8 mouse cellular contexts compared by ENCODE assay signal in genomic region chr3:83841095-83841850, GRCm38 (mm10). TPM values are rescaled to one million over a fixed set of nuclear protein-coding genes. Genes with fewer than 3 reads are reported as not detected.
DNase-seq lines count a peak whose midpoint lies in the region; ATAC-seq and TF ChIP-seq lines count a peak whose summit lies in the region.

Gene Tlr2 (minus strand): TSS chr3:83841767.

- peak within 1 kb of the TSS; percentile 20; the same call in 1 of the 2 replicates for H3K27ac ChIP-seq in brown adipose tissue, adult 24 weeks (replicated peaks; ENCODE audit: low read depth, low read length)
- no peak within 1 kb of the TSS for H3K27ac ChIP-seq in hindbrain, embryonic 16.5 days (ENCODE audit: low read depth, low read length)
- H3K27ac ChIP-seq in limb, embryonic 14.5 days (replicated peaks; ENCODE audit: low read depth, low read length), result no peak within 1 kb of the TSS; the same call in 1 of the 2 replicates
- H3K27ac ChIP-seq in midbrain, embryonic 13.5 days, result no peak within 1 kb of the TSS

- no peaks in the 10 kb centered on the region for H3K9me3 ChIP-seq in hindbrain, embryonic 16.5 days (ENCODE audit: control insufficient read depth, low read length)
- no peaks in the 10 kb centered on the region for H3K9me3 ChIP-seq in limb, embryonic 14.5 days (ENCODE audit: control insufficient read depth, low read length)
- no peaks in the 10 kb centered on the region for H3K9me3 ChIP-seq in midbrain, embryonic 13.5 days

- peak; percentile 81 for ATAC-seq in hindbrain, embryonic 16.5 days
- peak; percentile 79 for ATAC-seq in limb, embryonic 14.5 days (ENCODE audit: low FRiP score, low read depth)
- ATAC-seq in midbrain, embryonic 13.5 days, result peak; percentile 89

- DNase-seq in Muller cell, postnatal 12 days (ENCODE audit: inconsistent ontology term), result peak; percentile 69
- DNase-seq in gastrocnemius, postnatal 10 days, result peak; percentile 74
- peak; percentile 46 for DNase-seq in limb, embryonic 14.5 days (ENCODE audit: low spot score)
- peak; percentile 52 for DNase-seq in skeletal muscle tissue, adult 2 months (ENCODE audit: low read depth, low spot score)
- peak; percentile 70 to 73 for DNase-seq in urinary bladder, postnatal 4 days (ENCODE audit: low spot score in 2 of 2)

- no peak for TF ChIP-seq POLR2A in limb, embryonic 14.5 days (IDR thresholded peaks at IDR 0.05; ENCODE audit: borderline replicate concordance, extremely low read depth, insufficient read depth, insufficient read length)

- H3K4me3 ChIP-seq in brown adipose tissue, adult 24 weeks (ENCODE audit: insufficient read depth, low read depth, low read length), result peak within 1 kb of the TSS; percentile 68
- peak within 1 kb of the TSS; percentile 56 for H3K4me3 ChIP-seq in hindbrain, embryonic 16.5 days (ENCODE audit: low read length)
- peak within 1 kb of the TSS; percentile 66 for H3K4me3 ChIP-seq in limb, embryonic 14.5 days (replicated peaks; ENCODE audit: low read length)
- H3K4me3 ChIP-seq in midbrain, embryonic 13.5 days (replicated peaks), result peak within 1 kb of the TSS; percentile 53

- no peaks in the 10 kb centered on the region for H3K36me3 ChIP-seq in hindbrain, embryonic 16.5 days (ENCODE audit: control insufficient read depth, insufficient read depth, low read length)
- no peaks in the 10 kb centered on the region for H3K36me3 ChIP-seq in limb, embryonic 14.5 days (ENCODE audit: control insufficient read depth, insufficient read depth, low read length)
- no peaks in the 10 kb centered on the region for H3K36me3 ChIP-seq in midbrain, embryonic 13.5 days

- H3K4me2 ChIP-seq in hindbrain, embryonic 16.5 days (ENCODE audit: low read length), result peak within 1 kb of the TSS; percentile 93
- peak within 1 kb of the TSS; percentile 87 for H3K4me2 ChIP-seq in limb, embryonic 14.5 days (replicated peaks; ENCODE audit: low read depth, low read length, severe bottlenecking)
- peak within 1 kb of the TSS; percentile 88 for H3K4me2 ChIP-seq in midbrain, embryonic 13.5 days (replicated peaks)

- no peaks in the 10 kb centered on the region for H3K4me1 ChIP-seq in brown adipose tissue, adult 24 weeks (ENCODE audit: control insufficient read depth, insufficient read depth, insufficient read length, low read length)
- H3K4me1 ChIP-seq in hindbrain, embryonic 16.5 days (ENCODE audit: control insufficient read depth, insufficient read depth, low read depth, low read length), result peaks cover 9% of the 10 kb centered on the region
- H3K4me1 ChIP-seq in limb, embryonic 14.5 days (ENCODE audit: control insufficient read depth, insufficient read depth, low read length), result no peaks in the 10 kb centered on the region
- peaks cover 12% of the 10 kb centered on the region for H3K4me1 ChIP-seq in midbrain, embryonic 13.5 days (replicated peaks)

- WGBS in hindbrain, embryonic 16.5 days, result 3% methylated on average over 35 of the region's 35 CpGs
- 2% methylated on average over 35 of the region's 35 CpGs for WGBS in limb, embryonic 14.5 days
- under 1% methylated on average over 35 of the region's 35 CpGs for WGBS in midbrain, embryonic 13.5 days

- H3K9ac ChIP-seq in hindbrain, embryonic 16.5 days (ENCODE audit: low read depth, low read length), result peak within 1 kb of the TSS; percentile 69
- H3K9ac ChIP-seq in limb, embryonic 14.5 days (ENCODE audit: low read depth, low read length, severe bottlenecking), result peak within 1 kb of the TSS; percentile 67
- H3K9ac ChIP-seq in midbrain, embryonic 13.5 days (replicated peaks), result peak within 1 kb of the TSS; percentile 63

- no peaks in the 10 kb centered on the region for H3K27me3 ChIP-seq in hindbrain, embryonic 16.5 days (replicated peaks; ENCODE audit: control insufficient read depth, insufficient read depth, low read length)
- H3K27me3 ChIP-seq in limb, embryonic 14.5 days (ENCODE audit: control insufficient read depth, insufficient read depth, low read length), result no peaks in the 10 kb centered on the region
- H3K27me3 ChIP-seq in midbrain, embryonic 13.5 days, result peaks cover 19% of the 10 kb centered on the region

RNA-seq across cellular contexts. Expression of gene Tlr2, which starts in this region (rescaled TPM):
- 1.3 TPM in 2 replicates for polyA plus RNA-seq in brown adipose tissue, adult 24 weeks (2012; ENCODE audit: insufficient read depth, insufficient read length, missing spikeins)
- total RNA-seq in gastrocnemius, postnatal 10 days (2021), result 1 to 10 TPM; 1.3 to 2.0 TPM
- polyA plus RNA-seq in hindbrain, embryonic 16.5 days (2015; fragmentation: Nextera tagmentation; extraction: Ambion mirVana), result 1.2 and 1.7 TPM in 2 replicates
- polyA plus RNA-seq in limb, embryonic 14.5 days (2012; rRNA removed), result 5.6 and 6.1 TPM in 2 replicates
- 10.3 and 11.3 TPM in 2 replicates for polyA plus RNA-seq in limb, embryonic 14.5 days (2014; fragmentation: Nextera tagmentation; extraction: Ambion mirVana)
- polyA plus RNA-seq in midbrain, embryonic 13.5 days (2015; fragmentation: Nextera tagmentation; extraction: Ambion mirVana), result 0.63 and 0.79 TPM in 2 replicates

Comparison
In these comparisons a context has a peak if more than half of its experiments do, and no peak if none do; other contexts are left out.
1. Peak in ATAC-seq, H3K4me3 ChIP-seq, H3K9ac ChIP-seq and H3K4me2 ChIP-seq in midbrain, embryonic 13.5 days; RNA of the gene not detected or under 1 TPM.